Mouse (Mus musculus) neural tube, embryonic 14.5 days (tissue): ENCODE results near the gene Fam219a. TPM values are rescaled to one million over a fixed set of nuclear protein-coding genes. Genes with fewer than 3 reads are reported as not detected.

ENCODE experiments used
- ATAC-seq: fragments of 200-750 bp; cut with Nextera tagmentation; 2 replicates; pipeline ENCODE4 v1.8.0; 2017; ENCODE audit warnings: low read depth, mild to moderate bottlenecking, moderate TSS enrichment, moderate library complexity
- H3K27ac ChIP-seq: fragments of 300-500 bp; sonication (generic); 2 replicates; pipeline ENCODE4 v1.5.1; 2014; ENCODE audit warnings: low read depth, mild to moderate bottlenecking, control low read depth, low read length, moderate library complexity, mixed read lengths
- H3K27me3 ChIP-seq: fragments of 300-500 bp; sonication (generic); 2 replicates; pipeline ENCODE4 v1.6.1; 2014; ENCODE audit warnings: low read length; ENCODE audit not compliant: control insufficient read depth, insufficient read depth
- H3K36me3 ChIP-seq: fragments of 300-500 bp; sonication (generic); 2 replicates; pipeline ENCODE4 v1.6.1; 2014; ENCODE audit warnings: low read length, mixed read lengths; ENCODE audit not compliant: control insufficient read depth, insufficient read depth
- H3K4me1 ChIP-seq: fragments of 300-500 bp; sonication (generic); 2 replicates; pipeline ENCODE4 v1.6.1; 2014; ENCODE audit warnings: low read length; ENCODE audit not compliant: control insufficient read depth, insufficient read depth
- H3K4me2 ChIP-seq: fragments of 300-500 bp; sonication (generic); 2 replicates; pipeline ENCODE4 v1.6.1; 2014; ENCODE audit warnings: mild to moderate bottlenecking, low read depth, low read length, control low read depth
- H3K4me3 ChIP-seq: fragments of 300-500 bp; sonication (generic); 2 replicates; pipeline ENCODE4 v1.5.1; 2014; ENCODE audit warnings: low read depth, low read length, control low read depth, mixed read lengths
- H3K9ac ChIP-seq: fragments of 300-500 bp; sonication (generic); replicated peaks from 2 replicates; pipeline ENCODE4 v1.6.1; 2014; ENCODE audit warnings: low read depth, mild to moderate bottlenecking, control low read depth, low read length, mixed read lengths
- H3K9me3 ChIP-seq: fragments of 300-500 bp; sonication (generic); 2 replicates; pipeline ENCODE4 v1.6.1; 2016; ENCODE audit warnings: low read length; ENCODE audit not compliant: control insufficient read depth
- WGBS: fragments of 180-500 bp; shearing (Covaris S2); extraction: QIAGEN DNeasy Blood & Tissue Kit; methylation state at CpG from one replicate; pipeline ENCODE4 v1.1.7; 2014; 5-methylcytosine and 5-hydroxymethylcytosine counted together
- polyA plus RNA-seq: library from polyadenylated mRNA; unstranded; fragments of >200 nt; fragmentation: Nextera tagmentation; extraction: Ambion mirVana; gene quantifications from 2 replicates; pipeline ENCODE4 v1.2.1, GENCODE M21; 2014

The Fam219a gene
- polyA plus RNA-seq: 18.8 and 23.5 TPM in 2 replicates

- peak within 1 kb of the TSS; percentile 88 for H3K9ac ChIP-seq
- H3K36me3 ChIP-seq: no peaks in the 10 kb centered on the region
- H3K4me1 ChIP-seq: peaks cover 22% of the 10 kb centered on the region
- under 1% methylated on average over 41 of the region's 41 CpGs for WGBS
- H3K4me3 ChIP-seq: peak within 1 kb of the TSS; percentile 82
- no peaks in the 10 kb centered on the region for H3K9me3 ChIP-seq
- H3K27me3 ChIP-seq: no peaks in the 10 kb centered on the region
- H3K27ac ChIP-seq: peak within 1 kb of the TSS; percentile 89
- H3K4me2 ChIP-seq: peak within 1 kb of the TSS; percentile 67
- ATAC-seq: peak; percentile 98
These were observed at the start of gene Fam219a, which contains the start of gene Dnaic1 for GRCm38 (mm10) chr4:41569411-41569885. Gene Fam219a, minus strand, starts transcription at chr4:41569538. Gene Dnaic1, plus strand, starts transcription at chr4:41569775.

GRCm38 (mm10) chr4:41615661-41616599, 46.6 kb upstream of the Fam219a start:
- Histone ChIP-seq H3K4me1 (peaks cover 27% of the 10 kb centered on the region), H3K4me3 (no peak overlapping the region), H3K36me3 (no peaks in the 10 kb centered on the region), H3K4me2 (no peak overlapping the region), H3K9ac (no peak overlapping the region), H3K27me3 (no peaks in the 10 kb centered on the region), H3K9me3 (no peaks in the 10 kb centered on the region), H3K27ac (0 out of 2 replicates have a peak overlapping the region, but pooled peaks have one; percentile 34)
- peak; percentile 81 for ATAC-seq
- 64% methylated on average over 9 of the region's 9 CpGs for WGBS

GRCm38 (mm10) chr4:41614156-41614555, 44.8 kb upstream of the Fam219a start:
- H3K27ac ChIP-seq: peak overlapping the region; percentile 18; the same call in 1 of the 2 replicates
- H3K4me2 ChIP-seq: no peak overlapping the region
- H3K9me3 ChIP-seq: no peaks in the 10 kb centered on the region
- no peak for ATAC-seq
- H3K4me1 ChIP-seq: peaks cover 21% of the 10 kb centered on the region
- H3K36me3 ChIP-seq: no peaks in the 10 kb centered on the region
- H3K27me3 ChIP-seq: no peaks in the 10 kb centered on the region
- no peak overlapping the region for H3K9ac ChIP-seq
- WGBS: 7% methylated on average over 7 of the region's 7 CpGs
- H3K4me3 ChIP-seq: no peak overlapping the region

GRCm38 (mm10) chr4:41612166-41612565, 42.8 kb upstream of the Fam219a start:
- Histone ChIP-seq H3K4me2 (no peak overlapping the region), H3K9ac (no peak overlapping the region), H3K36me3 (no peaks in the 10 kb centered on the region), H3K27ac (peak overlapping the region; percentile 60), H3K4me3 (no peak overlapping the region), H3K4me1 (peaks cover 6% of the 10 kb centered on the region; the same call in 1 of the 2 replicates), H3K27me3 (no peaks in the 10 kb centered on the region), H3K9me3 (no peaks in the 10 kb centered on the region)
- ATAC-seq: peak; percentile 13; the same call in 1 of the 2 replicates
- WGBS: 22% methylated on average over 8 of the region's 8 CpGs

GRCm38 (mm10) chr4:41610594-41610980, 41.2 kb upstream of the Fam219a start:
- Histone ChIP-seq H3K9ac (no peak overlapping the region), H3K27ac (no peak overlapping the region), H3K4me3 (no peak overlapping the region), H3K4me1 (peaks cover 6% of the 10 kb centered on the region; the same call in 1 of the 2 replicates), H3K9me3 (no peaks in the 10 kb centered on the region), H3K27me3 (no peaks in the 10 kb centered on the region), H3K4me2 (no peak overlapping the region), H3K36me3 (no peaks in the 10 kb centered on the region)
- WGBS: 30% methylated on average over 6 of the region's 6 CpGs
- ATAC-seq: no peak

GRCm38 (mm10) chr4:41609681-41610593, 40.6 kb upstream of the Fam219a start:
- Histone ChIP-seq H3K36me3 (no peaks in the 10 kb centered on the region), H3K4me3 (no peak overlapping the region), H3K27ac (no peak overlapping the region), H3K4me1 (peaks cover 6% of the 10 kb centered on the region; the same call in 1 of the 2 replicates), H3K9me3 (no peaks in the 10 kb centered on the region), H3K9ac (no peak overlapping the region), H3K27me3 (no peaks in the 10 kb centered on the region), H3K4me2 (no peak overlapping the region)
- WGBS: 65% methylated on average over 10 of the region's 10 CpGs
- no peak for ATAC-seq

- no peak for ATAC-seq
- no peaks in the 10 kb centered on the region for H3K36me3 ChIP-seq
- H3K27me3 ChIP-seq: no peaks in the 10 kb centered on the region
- H3K4me1 ChIP-seq: no peaks in the 10 kb centered on the region
- no peak overlapping the region for H3K9ac ChIP-seq
- H3K4me2 ChIP-seq: no peak overlapping the region
- no peak overlapping the region for H3K27ac ChIP-seq
- no peaks in the 10 kb centered on the region for H3K9me3 ChIP-seq
- 48% methylated on average over 4 of the region's 4 CpGs for WGBS
- H3K4me3 ChIP-seq: no peak overlapping the region
These were observed 37.4 kb upstream of the Fam219a start for GRCm38 (mm10) chr4:41606784-41607183.

- Histone ChIP-seq H3K4me2 (no peak overlapping the region), H3K4me1 (no peaks in the 10 kb centered on the region), H3K27me3 (no peaks in the 10 kb centered on the region), H3K4me3 (no peak overlapping the region), H3K9me3 (no peaks in the 10 kb centered on the region), H3K36me3 (no peaks in the 10 kb centered on the region), H3K9ac (no peak overlapping the region), H3K27ac (no peak overlapping the region)
- 20% methylated on average over 8 of the region's 8 CpGs for WGBS
- ATAC-seq: peak; percentile 81
These were observed 35.4 kb upstream of the Fam219a start for GRCm38 (mm10) chr4:41604476-41605396.
